Mouse (Mus musculus) liver, embryonic 11.5 days (tissue): Measurements from ENCODE around the gene Kcnc1. TPM values are rescaled to one million over a fixed set of nuclear protein-coding genes. Genes with fewer than 3 reads are reported as not detected.
A peak's percentile ranks its signal among the peaks of the same experiment; 100 is the strongest.

Source experiments
- ATAC-seq: fragments of 200-750 bp; cut with Nextera tagmentation; replicated peaks from 2 replicates; pipeline ENCODE4 v1.8.0; 2017; ENCODE audit warnings: moderate number of reproducible peaks, mild to moderate bottlenecking, moderate TSS enrichment, moderate library complexity; ENCODE audit not compliant: low FRiP score
- DNase-seq: peaks from one replicate; pipeline ENCODE4 v3.0.0-alpha.2; 2017; ENCODE audit warnings: low spot score
- H3K27ac ChIP-seq: fragments of 300-500 bp; sonication (generic); 2 replicates; pipeline ENCODE4 v1.5.1; 2014; ENCODE audit warnings: mild to moderate bottlenecking, low read depth, low read length, control low read depth
- H3K27me3 ChIP-seq: fragments of 300-500 bp; sonication (generic); replicated peaks from 2 replicates; pipeline ENCODE4 v1.6.1; 2014; ENCODE audit warnings: low read length, mixed read lengths; ENCODE audit not compliant: control insufficient read depth, insufficient read depth
- H3K36me3 ChIP-seq: fragments of 300-500 bp; sonication (generic); 2 replicates; pipeline ENCODE4 v1.6.1; 2014; ENCODE audit warnings: mild to moderate bottlenecking, low read length, moderate library complexity, mixed read lengths; ENCODE audit not compliant: control insufficient read depth, insufficient read depth
- H3K4me1 ChIP-seq: fragments of 300-500 bp; sonication (generic); replicated peaks from 2 replicates; pipeline ENCODE4 v1.6.1; 2014; ENCODE audit warnings: low read length, mixed read lengths; ENCODE audit not compliant: control insufficient read depth, insufficient read depth
- H3K4me2 ChIP-seq: fragments of 300-500 bp; sonication (generic); 2 replicates; pipeline ENCODE4 v1.6.1; 2014; ENCODE audit warnings: mild to moderate bottlenecking, control low read depth, moderate library complexity
- H3K4me3 ChIP-seq: fragments of 300-500 bp; sonication (generic); 2 replicates; pipeline ENCODE4 v1.5.1; 2014; ENCODE audit warnings: low read depth, low read length, control low read depth
- H3K9ac ChIP-seq: fragments of 300-500 bp; sonication (generic); 2 replicates; pipeline ENCODE4 v1.6.1; 2014; ENCODE audit warnings: low read depth, low read length, control low read depth
- H3K9me3 ChIP-seq: fragments of 300-500 bp; sonication (generic); 2 replicates; pipeline ENCODE4 v1.6.1; 2016; ENCODE audit warnings: low read length, inconsistent platforms, mixed read lengths; ENCODE audit not compliant: control insufficient read depth
- WGBS: fragments of 180-500 bp; shearing (Covaris S2); extraction: QIAGEN DNeasy Blood & Tissue Kit; methylation state at CpG from one replicate; pipeline ENCODE4 v1.1.7; 2014; 5-methylcytosine and 5-hydroxymethylcytosine counted together
- polyA plus RNA-seq: library from polyadenylated mRNA; unstranded; fragments of >200 nt; fragmentation: Nextera tagmentation; extraction: Ambion mirVana; gene quantifications from 2 replicates; pipeline ENCODE4 v1.2.1, GENCODE M21; 2014

The Kcnc1 gene
- polyA plus RNA-seq, 1 experiment from 2014 or later, result 0.32 TPM

- Histone ChIP-seq H3K36me3 (no peaks in the 10 kb centered on the region), H3K9me3 (no peaks in the 10 kb centered on the region), H3K27me3 (no peaks in the 10 kb centered on the region), H3K4me1 (peaks cover 2% of the 10 kb centered on the region; the same call in 1 of the 2 replicates), H3K9ac (no peak overlapping the region), H3K27ac (no peak overlapping the region), H3K4me3 (no peak overlapping the region), H3K4me2 (no peak overlapping the region)
- no peak for ATAC-seq
- WGBS, result 67% methylated on average over 7 of the region's 7 CpGs
- DNase-seq, result no peak
Observed at GRCm38 (mm10) chr7:46466422-46466981, 70.2 kb downstream of the Kcnc1 start.

- 71% methylated on average over 3 of the region's 3 CpGs for WGBS
- H3K9me3 ChIP-seq, result no peaks in the 10 kb centered on the region
- no peaks in the 10 kb centered on the region for H3K36me3 ChIP-seq
- H3K27me3 ChIP-seq, result no peaks in the 10 kb centered on the region
- H3K4me1 ChIP-seq, result peaks cover 2% of the 10 kb centered on the region; the same call in 1 of the 2 replicates
- H3K4me3 ChIP-seq, result no peak overlapping the region
- DNase-seq, result no peak
- no peak overlapping the region for H3K27ac ChIP-seq
- no peak overlapping the region for H3K4me2 ChIP-seq
- no peak overlapping the region for H3K9ac ChIP-seq
- ATAC-seq, result no peak
Observed at GRCm38 (mm10) chr7:46469542-46469941, 73.2 kb downstream of the Kcnc1 start.

GRCm38 (mm10) chr7:46471054-46471737, 74.9 kb downstream of the Kcnc1 start:
- DNase-seq (no peak), ATAC-seq (peak; percentile 54; the same call in 1 of the 2 replicates)
- Histone ChIP-seq H3K27me3 (no peaks in the 10 kb centered on the region), H3K4me2 (no peak overlapping the region), H3K27ac (no peak overlapping the region), H3K9ac (no peak overlapping the region), H3K4me3 (no peak overlapping the region), H3K36me3 (no peaks in the 10 kb centered on the region), H3K9me3 (no peaks in the 10 kb centered on the region), H3K4me1 (peaks cover 2% of the 10 kb centered on the region; the same call in 1 of the 2 replicates)
- WGBS, result 45% methylated on average over 7 of the region's 7 CpGs

- ATAC-seq, result no peak
Observed at GRCm38 (mm10) chr7:46473141-46473540, 76.8 kb downstream of the Kcnc1 start.

GRCm38 (mm10) chr7:46475464-46475863, 79.2 kb downstream of the Kcnc1 start:
- Histone ChIP-seq H3K27me3 (no peaks in the 10 kb centered on the region), H3K36me3 (no peaks in the 10 kb centered on the region), H3K9me3 (no peaks in the 10 kb centered on the region), H3K9ac (no peak overlapping the region), H3K4me3 (no peak overlapping the region), H3K27ac (no peak overlapping the region), H3K4me2 (no peak overlapping the region), H3K4me1 (peaks cover 2% of the 10 kb centered on the region; the same call in 1 of the 2 replicates)
- 83% methylated on average over 5 of the region's 5 CpGs for WGBS
- ATAC-seq (no peak), DNase-seq (no peak)

More at GRCm38 (mm10) chr7:46473141-46473540, 76.8 kb downstream of the Kcnc1 start:
- Histone ChIP-seq H3K36me3 (no peaks in the 10 kb centered on the region), H3K9me3 (no peaks in the 10 kb centered on the region), H3K27ac (no peak overlapping the region), H3K4me1 (peaks cover 2% of the 10 kb centered on the region; the same call in 1 of the 2 replicates), H3K9ac (no peak overlapping the region), H3K27me3 (no peaks in the 10 kb centered on the region), H3K4me3 (no peak overlapping the region), H3K4me2 (no peak overlapping the region)
- 40% methylated on average over 9 of the region's 9 CpGs for WGBS
- DNase-seq, result no peak

GRCm38 (mm10) chr7:46477456-46477855, 81.2 kb downstream of the Kcnc1 start:
- no peak overlapping the region for H3K9ac ChIP-seq
- 90% methylated on average over 3 of the region's 3 CpGs for WGBS
- no peak overlapping the region for H3K27ac ChIP-seq
- DNase-seq (no peak), ATAC-seq (0 out of 2 replicates have a peak, but pooled peaks have one; percentile 36)
- no peaks in the 10 kb centered on the region for H3K9me3 ChIP-seq
- H3K27me3 ChIP-seq, result no peaks in the 10 kb centered on the region
- H3K36me3 ChIP-seq, result no peaks in the 10 kb centered on the region
- peaks cover 8% of the 10 kb centered on the region for H3K4me1 ChIP-seq
- H3K4me3 ChIP-seq, result no peak overlapping the region
- no peak overlapping the region for H3K4me2 ChIP-seq

- Histone ChIP-seq H3K9ac (no peak overlapping the region), H3K4me3 (no peak overlapping the region), H3K27me3 (no peaks in the 10 kb centered on the region), H3K4me2 (no peak overlapping the region), H3K36me3 (no peaks in the 10 kb centered on the region), H3K27ac (no peak overlapping the region), H3K9me3 (no peaks in the 10 kb centered on the region), H3K4me1 (peaks cover 10% of the 10 kb centered on the region)
- ATAC-seq (no peak), DNase-seq (no peak)
- WGBS, result 72% methylated on average over 6 of the region's 6 CpGs
Observed at GRCm38 (mm10) chr7:46479793-46480192, 83.5 kb downstream of the Kcnc1 start.

GRCm38 (mm10) chr7:46482099-46482531, 85.8 kb downstream of the Kcnc1 start:
- 38% methylated on average over 2 of the region's 2 CpGs for WGBS
- peaks cover 10% of the 10 kb centered on the region for H3K4me1 ChIP-seq
- DNase-seq (no peak), ATAC-seq (no peak; the same call in 1 of the 2 replicates)
- no peak overlapping the region for H3K4me2 ChIP-seq
- no peak overlapping the region for H3K27ac ChIP-seq
- no peaks in the 10 kb centered on the region for H3K27me3 ChIP-seq
- no peaks in the 10 kb centered on the region for H3K9me3 ChIP-seq
- no peak overlapping the region for H3K9ac ChIP-seq
- no peak overlapping the region for H3K4me3 ChIP-seq
- no peaks in the 10 kb centered on the region for H3K36me3 ChIP-seq

GRCm38 (mm10) chr7:46483050-46483449, 86.8 kb downstream of the Kcnc1 start:
- DNase-seq (no peak), ATAC-seq (no peak)
- no peak overlapping the region for H3K4me2 ChIP-seq
- 78% methylated on average over 10 of the region's 10 CpGs for WGBS
- no peak overlapping the region for H3K9ac ChIP-seq
- H3K27me3 ChIP-seq, result no peaks in the 10 kb centered on the region
- H3K27ac ChIP-seq, result no peak overlapping the region
- H3K4me3 ChIP-seq, result no peak overlapping the region
- no peaks in the 10 kb centered on the region for H3K9me3 ChIP-seq
- no peaks in the 10 kb centered on the region for H3K36me3 ChIP-seq
- peaks cover 10% of the 10 kb centered on the region for H3K4me1 ChIP-seq
